Mouse (Mus musculus) right cerebral cortex, postnatal 36 days (tissue): ENCODE data around the gene Rit1.
"Not testable (repeated sequence)": the region's sequence is repeated elsewhere in the genome, so short reads cannot be mapped to it uniquely, and the experiment has no call there.

Experiments used
- DNase-seq, 2 experiments: peaks; one replicate each; pipeline ENCODE4 v3.0.0; 2022; ENCODE audit warnings: low spot score in 2 of 2, mixed read lengths in 1 of 2

Gene Rit1

DNA sequence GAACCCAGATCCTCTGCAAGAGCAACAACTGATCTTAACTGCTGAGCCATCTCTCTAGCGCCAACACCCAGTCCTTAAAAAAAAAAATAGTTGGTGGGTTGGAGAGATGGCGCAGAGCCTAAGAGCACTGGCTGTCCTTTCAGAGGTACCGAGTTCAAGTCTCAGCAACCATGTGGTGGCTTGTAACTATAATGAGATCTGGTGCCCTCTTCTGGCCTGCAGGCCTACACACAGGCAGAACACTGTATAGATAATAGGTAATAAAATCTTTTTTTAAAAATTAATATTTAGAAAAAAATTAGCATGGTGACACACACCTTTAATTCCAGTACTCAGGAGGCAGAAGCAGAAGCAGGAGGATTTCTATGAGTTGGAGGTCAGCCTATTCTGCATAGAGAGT, 23.5 kb downstream of the Rit1 start:
- DNase-seq, result no peak

DNA sequence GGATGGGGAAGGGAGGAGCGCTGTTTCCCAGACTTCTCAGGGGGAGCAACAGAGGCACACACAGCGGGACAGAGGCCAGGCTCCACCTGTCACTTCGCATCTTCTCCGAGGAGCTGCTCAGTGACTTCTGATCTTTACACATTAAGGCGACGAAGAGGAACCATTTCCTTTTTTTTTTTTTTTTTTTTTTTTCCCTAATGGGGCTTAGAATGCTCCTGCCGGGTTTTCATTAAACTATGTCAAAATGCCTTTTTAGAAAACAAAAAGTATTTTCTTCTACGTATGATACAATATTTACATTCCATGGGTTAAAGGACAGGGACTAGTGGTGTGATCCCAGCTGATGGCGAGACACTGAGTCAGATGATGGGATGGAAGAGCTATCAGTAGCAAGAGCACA, 28.9 kb downstream of the Rit1 start:
- DNase-seq, result no peak

DNA sequence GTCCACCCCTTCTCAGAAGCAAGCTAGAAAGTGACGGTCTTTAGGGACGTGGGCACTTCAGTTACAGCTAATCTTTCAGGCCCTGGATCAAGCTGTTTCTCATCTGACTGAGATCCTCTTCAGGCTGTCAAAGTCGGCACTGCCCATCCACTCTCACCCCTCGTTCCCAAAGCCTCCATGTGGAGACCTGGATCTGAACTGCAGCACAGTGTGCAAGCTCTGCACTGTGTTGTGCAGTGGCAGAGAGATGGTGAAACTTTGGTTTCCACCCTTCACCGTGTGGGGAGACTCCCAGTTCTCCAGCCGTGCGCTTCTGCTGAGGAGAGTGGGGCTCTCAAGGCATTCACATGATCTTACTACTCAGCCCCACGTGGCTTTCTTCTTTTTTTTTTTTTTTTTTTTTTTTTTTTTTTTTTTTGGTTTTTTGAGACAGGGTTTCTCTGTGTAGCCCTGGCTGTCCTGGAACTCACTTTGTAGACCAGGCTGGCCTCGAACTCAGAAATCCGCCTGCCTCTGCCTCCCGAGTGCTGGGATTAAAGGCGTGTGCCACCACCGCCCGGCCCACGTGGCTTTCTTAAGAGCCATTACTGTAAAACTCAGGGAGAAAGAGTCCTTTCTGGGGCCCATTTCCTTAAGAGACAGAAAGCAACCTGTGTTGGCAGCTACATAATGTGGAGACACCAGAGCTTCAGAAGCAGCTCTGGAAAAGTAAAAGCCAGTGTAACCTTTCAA, 29.7 kb downstream of the Rit1 start:
- DNase-seq, result no peak

DNA sequence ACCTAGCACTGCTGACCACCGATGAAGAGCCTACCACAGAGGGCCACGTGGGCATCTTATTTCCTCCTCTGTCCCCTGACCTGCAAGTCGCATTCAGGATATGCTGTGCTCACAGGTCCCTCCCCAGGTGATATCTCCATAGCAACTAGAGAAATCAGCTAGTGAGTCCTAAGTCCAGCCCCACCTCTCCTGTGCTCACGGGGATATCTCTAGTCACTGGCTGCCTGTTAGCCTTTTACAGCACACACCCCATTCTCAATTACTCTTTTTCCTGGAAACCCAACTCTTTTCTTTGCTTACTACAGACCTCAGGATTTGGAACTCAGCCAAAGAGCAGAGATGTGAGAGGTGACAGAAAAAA, 30.2 kb downstream of the Rit1 start:
- no peak for DNase-seq

DNA sequence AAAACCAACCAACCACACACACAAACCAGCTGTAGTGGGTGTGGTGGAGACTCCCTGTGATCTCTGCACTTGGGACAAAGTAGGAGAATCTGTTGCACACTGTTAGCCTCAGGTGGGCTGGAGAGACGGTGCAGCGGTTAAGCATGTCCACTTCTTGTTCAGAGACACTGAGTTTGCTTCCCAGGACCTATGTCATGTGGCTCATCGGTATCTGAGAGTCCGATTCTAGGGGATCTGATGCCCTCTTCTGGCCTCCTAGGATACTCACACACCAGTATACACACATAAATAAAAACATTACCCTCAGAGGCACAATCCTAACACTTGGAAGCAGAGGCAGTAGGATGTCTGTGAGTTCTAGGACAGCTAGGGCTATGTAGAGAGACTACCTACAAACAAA, 37.6 kb downstream of the Rit1 start:
- DNase-seq, result no peak

DNA sequence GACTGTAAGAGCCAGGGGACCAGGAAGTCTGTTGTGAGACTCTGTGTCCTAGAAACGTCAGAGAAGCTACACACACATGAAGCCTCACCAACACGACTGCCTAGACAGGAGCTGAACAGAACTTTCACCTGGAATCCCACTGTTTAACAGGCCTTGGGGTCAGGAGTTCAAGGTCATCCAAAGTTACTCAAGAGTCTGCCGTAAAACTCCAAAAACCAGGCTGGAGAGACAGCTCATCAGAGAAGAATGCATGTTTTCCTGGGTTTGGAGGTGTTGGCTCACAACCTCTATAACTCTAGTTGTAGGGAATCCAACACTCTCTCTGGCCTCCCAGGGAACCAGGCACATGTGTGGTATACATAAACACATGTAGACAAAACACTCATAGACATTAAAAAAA, 38.9 kb downstream of the Rit1 start:
- no peak for DNase-seq

DNA sequence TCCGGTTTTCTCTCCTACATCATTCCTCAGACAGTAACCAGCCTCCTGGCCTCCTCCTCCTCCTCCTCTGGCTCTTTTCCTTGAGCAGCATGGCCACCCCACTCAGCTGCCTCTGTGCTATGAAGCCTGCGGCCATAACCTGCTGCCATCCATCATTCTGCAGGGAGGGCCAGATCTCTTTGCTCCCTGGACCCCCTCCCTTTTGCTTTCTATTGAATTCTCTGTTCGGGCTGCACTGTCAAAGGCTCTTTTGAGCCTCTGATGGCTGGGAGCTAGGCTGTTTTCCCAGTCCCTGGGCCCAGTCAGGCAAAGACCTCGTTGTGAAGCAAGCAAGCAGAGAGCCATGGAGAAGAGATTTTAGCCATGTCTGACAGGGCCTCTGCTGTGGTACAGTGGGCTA, 39.6 kb downstream of the Rit1 start:
- DNase-seq, result no peak

DNA sequence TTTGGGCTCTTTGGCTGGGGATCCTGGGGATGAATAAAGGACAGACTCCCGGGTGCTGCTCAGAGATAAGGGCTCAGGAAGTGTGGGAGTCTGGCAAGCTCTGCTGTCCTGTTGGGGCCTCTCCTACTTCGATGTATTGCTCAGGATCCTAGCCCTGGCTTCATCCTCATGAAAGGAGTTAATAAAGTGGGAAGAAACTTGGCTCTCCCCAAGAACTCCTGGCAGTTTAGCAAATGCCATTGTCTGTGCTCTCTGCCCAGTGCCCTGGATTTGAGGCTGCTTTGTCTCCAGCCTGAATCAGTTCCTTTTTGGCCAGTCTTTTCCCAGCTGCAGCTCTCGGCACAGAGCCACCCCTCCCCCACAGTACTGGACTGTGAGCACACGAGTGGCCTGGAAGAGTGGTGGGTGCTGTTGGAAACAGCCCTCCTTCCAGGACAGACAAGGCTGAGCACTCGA, 41.4 kb downstream of the Rit1 start:
- DNase-seq, result peak; percentile 83 to 84

DNA sequence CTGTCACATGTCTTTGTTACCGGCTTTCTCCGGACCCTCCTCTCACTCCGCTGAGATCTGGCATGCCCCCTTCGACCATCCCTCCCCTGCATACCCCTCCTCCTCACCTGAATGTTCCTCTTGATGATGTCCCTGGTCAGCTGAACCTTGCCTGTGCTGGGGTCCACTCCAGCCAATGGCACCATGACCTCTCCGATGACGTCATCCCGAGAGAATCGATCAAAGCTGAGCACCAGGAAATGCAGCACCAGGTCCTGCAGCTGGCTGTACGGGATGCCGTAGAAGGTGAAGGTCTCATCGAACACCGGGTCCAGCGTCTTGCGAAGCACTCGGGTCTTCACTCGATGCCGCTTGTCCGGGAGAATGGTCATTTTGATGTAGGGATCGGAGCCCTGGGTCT, 45.0 kb downstream of the Rit1 start:
- DNase-seq, result no peak

DNA sequence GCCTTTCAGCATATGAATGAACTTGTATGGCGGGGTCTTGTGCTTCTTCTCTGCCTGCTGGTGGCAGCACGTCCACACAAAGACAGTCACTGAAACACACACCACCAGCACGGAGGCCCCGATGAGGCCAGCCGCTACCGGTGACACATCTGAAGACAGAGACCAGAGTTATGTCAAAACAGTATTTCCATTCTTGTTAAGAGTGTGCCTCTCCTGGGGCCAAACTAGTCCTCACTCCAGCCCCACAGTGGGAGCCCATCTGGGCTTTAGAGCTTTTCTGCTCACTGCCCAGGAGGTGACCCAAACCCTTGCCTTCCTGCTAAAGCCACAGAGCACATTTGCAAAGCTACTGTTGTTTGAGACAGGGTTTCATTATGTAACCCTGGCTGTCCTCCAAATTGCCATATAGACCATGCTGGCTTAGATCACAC, 45.8 kb downstream of the Rit1 start:
- DNase-seq, result no peak

DNA sequence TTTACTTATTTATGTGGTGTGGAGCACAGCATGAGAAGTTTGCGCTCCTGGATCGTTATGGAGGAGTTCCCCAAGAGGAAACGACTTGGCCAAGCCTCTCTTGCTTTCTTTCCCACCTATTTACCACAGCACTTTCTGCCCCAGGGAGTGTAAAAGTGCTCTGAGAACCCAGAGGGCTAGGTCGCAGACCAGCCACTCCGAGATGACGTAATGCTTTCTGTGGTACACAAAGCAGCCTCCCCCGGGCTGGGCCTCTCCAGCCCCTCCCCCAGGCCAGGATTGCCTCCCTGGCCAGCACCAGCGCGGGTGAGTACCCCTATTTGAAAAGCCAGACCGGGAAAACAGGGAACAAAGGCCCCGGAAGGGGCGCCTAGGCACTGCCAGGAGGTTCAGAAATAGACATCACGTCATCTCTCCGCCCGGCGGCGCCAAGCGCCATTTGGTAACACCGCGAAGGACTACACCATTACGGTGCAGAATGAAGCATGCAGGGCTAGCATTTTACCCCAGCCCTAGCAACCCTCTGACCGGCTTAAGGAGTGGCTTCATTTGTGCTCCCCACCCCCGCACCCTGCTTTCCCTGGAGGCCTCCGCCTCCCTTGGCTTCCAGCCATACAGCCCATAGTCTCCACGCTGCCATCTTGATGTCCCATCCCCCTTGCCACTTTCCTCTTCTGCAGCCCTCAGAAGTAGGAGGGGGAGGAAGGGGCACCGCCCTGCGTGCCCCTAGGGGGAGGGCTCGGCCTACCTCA, 54.7 kb downstream of the Rit1 start:
- DNase-seq, result peak; percentile 67 to 81

DNA sequence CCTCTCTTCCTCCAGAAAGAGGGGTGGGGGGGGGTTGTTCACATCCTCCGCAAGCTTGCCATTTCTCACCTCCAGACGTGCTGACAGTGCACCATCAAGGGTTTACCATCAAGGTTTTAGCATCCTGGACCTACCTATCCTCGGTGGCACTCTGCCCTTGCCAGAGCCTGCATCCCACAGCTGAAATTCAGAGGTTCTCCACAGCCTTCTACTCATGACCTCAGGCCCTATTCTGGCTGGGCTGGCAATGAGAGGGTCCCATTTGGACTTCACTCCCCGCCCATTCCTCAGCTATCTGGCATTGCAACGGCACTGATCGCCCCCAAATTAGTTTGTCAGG, 55.3 kb downstream of the Rit1 start:
- DNase-seq, result not testable (repeated sequence)

DNA sequence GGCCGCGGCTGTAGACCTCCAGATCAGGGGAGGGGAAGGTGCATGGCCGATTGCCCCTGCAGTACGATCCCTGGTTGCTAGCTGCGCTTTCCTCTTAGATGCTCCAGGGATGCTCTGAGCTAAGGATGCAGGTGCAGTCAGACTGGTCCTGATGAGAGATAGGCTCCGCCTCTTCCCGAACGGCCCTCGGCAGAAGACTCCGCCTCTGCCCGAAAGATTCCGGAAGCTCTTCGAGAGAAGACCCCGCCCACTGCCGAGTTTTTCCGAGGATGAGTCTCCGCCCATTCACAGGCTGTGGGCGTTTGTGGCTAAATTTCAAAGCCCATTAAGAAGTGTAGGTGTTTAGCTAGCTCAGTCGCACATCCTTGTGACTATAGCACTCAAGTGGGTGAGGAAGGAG, 55.8 kb downstream of the Rit1 start:
- peak; percentile 96 to 98 for DNase-seq

DNA sequence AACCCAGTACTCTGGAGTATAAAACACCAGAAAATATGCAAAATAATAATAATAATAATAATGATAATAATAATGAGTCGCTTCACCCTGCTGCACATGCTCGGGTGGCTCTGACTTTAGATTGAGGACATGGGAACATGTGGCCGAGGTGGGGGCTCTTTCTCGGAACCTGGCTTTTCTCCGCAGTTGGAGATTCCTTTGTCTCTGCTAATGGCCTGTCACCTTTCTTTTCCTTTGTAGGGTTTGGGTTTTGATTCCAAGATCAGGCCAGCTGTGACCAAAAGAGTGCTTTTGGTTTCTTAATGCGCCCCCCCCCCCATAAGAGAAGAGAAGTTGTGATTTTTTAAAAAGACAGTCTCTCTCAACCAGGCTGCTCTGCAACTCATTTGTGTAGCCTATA, 56.5 kb downstream of the Rit1 start:
- not testable (repeated sequence) for DNase-seq

DNA sequence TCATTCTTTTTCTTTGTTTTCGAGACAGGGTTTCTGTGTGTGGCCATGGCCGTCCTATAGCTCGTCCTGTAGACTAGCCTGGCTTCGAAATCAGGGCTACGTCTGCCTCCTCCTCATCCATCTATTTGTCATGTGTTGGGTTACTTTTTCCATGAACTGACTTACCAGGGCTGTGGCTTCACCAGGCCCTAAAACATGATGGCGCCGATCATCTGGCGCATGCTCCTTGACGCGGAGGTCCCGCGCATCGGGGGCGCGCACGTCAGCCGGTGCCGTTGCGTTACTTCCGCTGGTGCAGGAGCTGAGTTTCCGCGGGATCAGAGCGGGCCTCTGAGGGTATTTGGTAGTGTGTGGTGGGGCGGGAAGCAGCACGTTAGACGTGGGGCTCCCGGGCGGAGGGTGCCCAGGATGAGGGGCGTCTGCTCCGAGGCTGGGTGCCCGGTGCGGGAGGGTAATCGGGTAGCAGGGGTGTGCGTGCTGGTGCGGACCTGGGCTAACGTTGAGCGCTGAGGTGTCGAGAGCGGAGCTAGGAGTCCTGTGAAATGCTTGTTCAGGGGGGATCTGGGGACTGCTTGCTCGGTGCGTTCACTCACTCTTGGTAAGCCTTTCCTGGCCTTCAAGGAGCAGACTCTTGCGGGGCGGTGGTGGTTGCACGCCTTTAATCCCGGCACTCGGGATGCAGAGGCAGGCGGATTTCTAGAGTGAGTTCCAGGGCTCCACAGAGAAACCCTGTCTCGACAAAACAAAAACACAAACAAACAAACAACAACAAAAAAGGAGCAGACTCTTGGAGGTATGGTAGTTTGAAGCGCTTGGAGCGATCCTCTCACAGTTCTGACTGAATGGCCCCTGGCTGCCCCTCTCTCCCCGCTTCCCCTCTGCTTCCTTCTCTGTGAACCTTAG, 58.6 kb downstream of the Rit1 start, which contains the start of gene Syt11:
TSS of gene Syt11 (minus strand) at position 226 of the 903 bp plus-strand sequence.
- DNase-seq, result not testable (repeated sequence)
